Mouse (Mus musculus): ENCODE data around the gene Bst1. TPM values are rescaled to one million over a fixed set of nuclear protein-coding genes. Genes with fewer than 3 reads are reported as not detected.

Gene Bst1
- polyA plus RNA-seq (2012; rRNA removed), result 0.47 and 0.82 TPM in 2 replicates

GRCm38 (mm10) chr5:43818695-43819094 is at the start of gene Bst1:
Gene Bst1, plus strand, starts transcription at chr5:43818885.

GRCm38 (mm10) chr5:43821538-43821937 is 2.9 kb downstream of the Bst1 start, which contains the start of gene Fbxl5:
Gene Fbxl5, minus strand, starts transcription at chr5:43821638.

GRCm38 (mm10) chr5:43868253-43868652 is 49.6 kb downstream of the Bst1 start, which contains the start of gene Cd38:
Gene Cd38, plus strand, starts transcription at chr5:43868553.

Other genes starting within 250 kb of the Bst1 start
- 1.9 TPM in 2 replicates for gene Cc2d2a, start 156.5 kb upstream of the Bst1 start, polyA plus RNA-seq (2012; rRNA removed)
- gene Fbxl5, start 2.8 kb downstream of the Bst1 start, polyA plus RNA-seq (2012; rRNA removed), result 13.2 and 14.9 TPM in 2 replicates
- 43.6 and 71.8 TPM in 2 replicates for gene Cd38, start 49.7 kb downstream of the Bst1 start, polyA plus RNA-seq (2012; rRNA removed)
- gene Gm7879, start 94.3 kb downstream of the Bst1 start, polyA plus RNA-seq (2012; rRNA removed), result 0.42 and 0.49 TPM in 2 replicates
- 36.3 and 43.2 TPM in 2 replicates for gene Fgfbp1, start 162.9 kb downstream of the Bst1 start, polyA plus RNA-seq (2012; rRNA removed)

Measured in colon, adult 2 months (tissue).